Mouse (Mus musculus) T-cell, adult 2 months (primary cell): ENCODE results near the gene Map3k3.

Source experiments
- DNase-seq: peaks from one replicate; pipeline ENCODE4 v3.0.0; 2022; ENCODE audit warnings: low spot score

Map3k3 gene

GRCm38 (mm10) chr11:106193371-106194154 lies 109.2 kb downstream of the Map3k3 start:
- DNase-seq, result peak; percentile 97

- DNase-seq, result no peak
These were observed 109.7 kb downstream of the Map3k3 start for GRCm38 (mm10) chr11:106194155-106194541.

- no peak for DNase-seq
These were observed 110.5 kb downstream of the Map3k3 start for GRCm38 (mm10) chr11:106194891-106195290.

DNA sequence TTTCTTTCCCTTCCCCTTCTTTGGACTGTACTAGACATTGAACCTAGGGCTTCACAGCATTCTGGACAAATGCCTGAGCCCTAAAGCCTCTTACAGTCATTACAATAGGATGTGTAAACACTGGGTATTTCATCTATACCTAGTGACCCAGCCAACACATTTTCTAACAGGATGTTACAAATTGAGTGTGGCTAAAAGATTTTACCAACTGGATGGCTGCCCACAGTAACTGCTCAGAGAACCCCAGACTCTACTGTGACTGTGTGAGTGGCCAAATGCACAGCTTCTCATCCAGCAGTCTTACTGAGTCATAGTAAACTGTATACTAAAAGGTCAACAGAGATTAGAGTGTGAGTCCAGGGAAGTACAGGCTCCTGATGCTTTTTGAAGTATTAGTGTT lies 110.9 kb downstream of the Map3k3 start:
- DNase-seq, result no peak

- DNase-seq, result no peak
These were observed 113.9 kb downstream of the Map3k3 start for GRCm38 (mm10) chr11:106198277-106198676.

- DNase-seq, result peak; percentile 42
These were observed 115.6 kb downstream of the Map3k3 start for GRCm38 (mm10) chr11:106199997-106200396.

DNA sequence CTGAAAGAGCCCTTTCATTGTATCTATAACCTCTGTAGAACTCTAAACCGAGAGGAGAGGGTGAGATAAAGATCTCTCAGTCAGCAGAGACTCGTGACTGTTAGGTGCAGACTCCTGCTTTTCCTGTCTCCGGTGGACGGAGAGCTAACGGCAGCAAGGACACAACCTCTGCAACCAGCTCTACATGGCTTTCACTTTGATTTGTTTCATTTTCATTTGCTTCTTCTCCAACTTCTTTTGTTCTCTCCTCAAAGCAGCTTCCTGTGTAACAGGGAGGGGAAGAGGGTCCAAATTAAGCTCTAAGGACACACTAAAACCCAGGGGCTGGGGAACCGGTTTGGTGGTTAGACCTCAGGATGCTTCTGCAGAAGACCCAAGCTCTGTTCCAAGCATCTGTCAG lies 116.3 kb downstream of the Map3k3 start:
- DNase-seq, result peak; percentile 33

- DNase-seq, result peak; percentile 33
These were observed 117.1 kb downstream of the Map3k3 start for GRCm38 (mm10) chr11:106201337-106202122.

DNA sequence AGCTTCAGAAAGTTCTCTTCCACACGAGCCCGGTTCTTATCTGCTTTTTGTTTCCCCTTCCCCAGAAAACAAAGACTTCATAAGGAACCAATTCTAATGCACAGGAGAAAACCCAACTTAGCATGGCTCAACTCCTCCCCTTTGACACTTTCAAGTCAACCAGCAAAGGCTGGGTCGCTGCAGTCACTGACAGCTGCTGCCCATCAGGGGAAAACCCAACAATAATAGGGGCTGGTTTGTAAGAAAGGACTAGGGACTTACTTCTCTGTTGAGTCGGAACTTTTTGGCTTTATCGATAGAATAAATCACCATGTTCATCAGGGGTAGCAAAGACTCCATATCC lies 117.7 kb downstream of the Map3k3 start, which contains the start of gene Strada:
Gene Strada (minus strand): TSS at position 46 of the 343 bp plus-strand sequence.
- peak; percentile 34 for DNase-seq
